Mouse (Mus musculus) gastrocnemius, adult 2 months (tissue): Measurements from ENCODE around the gene Btbd2. TPM values are rescaled to one million over a fixed set of nuclear protein-coding genes. Genes with fewer than 3 reads are reported as not detected.
"Not testable (repeated sequence)": the region's sequence is repeated elsewhere in the genome, so short reads cannot be mapped to it uniquely, and the experiment has no call there.

ENCODE experiments used
- DNase-seq: peaks from one replicate; pipeline ENCODE4 v3.0.0; 2022
- H3K27ac ChIP-seq: fragments of 200-600 bp; 2 replicates; pipeline ENCODE4 v1.8.1; 2022; ENCODE audit warnings: mild to moderate bottlenecking
- H3K4me3 ChIP-seq: fragments of 200-600 bp; 2 replicates; pipeline ENCODE4 v1.8.1; 2022; ENCODE audit warnings: mild to moderate bottlenecking, moderate library complexity
- CTCF ChIP-seq: fragments of 200-600 bp; IDR thresholded peaks from 2 replicates; pipeline ENCODE4 v1.8.1; 2022; ENCODE audit warnings: antibody characterized with exemption, mild to moderate bottlenecking, moderate library complexity
- intact Hi-C: fragments of 180-260 bp; cut with DNase I; formaldehyde crosslinking; loops from one replicate; pipeline ENCODE4 v1.15.1; 2025
- total RNA-seq, 2 experiments: library from RNA; stranded (reverse); gene quantifications; 2 replicates each; pipeline ENCODE4 v1.2.3; 2021

Btbd2 gene
- total RNA-seq, 2 experiments from 2014 or later: 34.7 to 40.0 TPM

- no peak for TF ChIP-seq CTCF
- intact Hi-C loops: no loop called here
- peak overlapping the region; percentile 98 for H3K4me3 ChIP-seq
- H3K27ac ChIP-seq: peak overlapping the region; percentile 99
- DNase-seq: peak; percentile 98
These were observed 7.5 kb upstream of the Btbd2 start for GRCm38 (mm10) chr10:80664197-80665015.

DNA sequence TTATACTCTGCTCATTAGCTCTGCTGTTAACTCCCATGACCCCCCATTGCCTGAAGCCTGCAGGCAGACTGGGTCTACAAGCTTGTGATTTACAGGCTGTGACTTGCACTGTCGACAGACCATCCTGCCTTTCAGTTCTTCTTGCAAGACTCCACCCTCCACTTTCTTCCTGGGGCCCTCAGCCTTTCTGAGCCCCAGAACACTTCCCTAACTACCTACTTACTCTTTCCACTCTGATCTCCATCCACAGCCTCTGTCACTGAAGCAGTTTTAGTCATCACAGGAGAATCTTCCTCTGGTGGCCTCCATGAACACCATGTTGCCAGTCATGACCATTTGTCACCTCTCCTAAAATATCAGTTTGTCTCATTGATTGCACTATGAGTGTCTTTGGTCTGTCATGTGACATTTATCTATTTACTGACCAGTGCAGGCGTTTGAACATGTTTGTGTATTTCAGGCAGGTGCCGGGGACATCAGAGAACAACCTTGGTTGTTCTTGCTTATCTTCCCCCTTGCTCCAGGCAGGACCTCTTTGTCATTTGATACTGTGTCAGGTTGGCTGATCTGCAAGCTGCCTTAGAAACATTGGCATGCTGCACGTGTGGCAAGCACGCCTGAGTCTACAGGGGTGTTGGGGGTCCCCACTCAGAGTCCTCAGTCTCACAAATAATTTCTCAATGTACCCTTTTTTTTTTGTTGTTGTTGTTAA is 6.8 kb upstream of the Btbd2 start:
- no peak for TF ChIP-seq CTCF
- DNase-seq: peak; percentile 53
- peak overlapping the region; percentile 7; the same call in 1 of the 2 replicates for H3K4me3 ChIP-seq
- intact Hi-C loops: no loop called here
- H3K27ac ChIP-seq: peak overlapping the region; percentile 99

GRCm38 (mm10) chr10:80661149-80661548 is 4.3 kb upstream of the Btbd2 start:
- intact Hi-C loops: no loop called here
- no peak overlapping the region for H3K4me3 ChIP-seq
- peak; percentile 66 for DNase-seq
- peak overlapping the region; percentile 50 for H3K27ac ChIP-seq
- TF ChIP-seq CTCF: peak; percentile 72

DNA sequence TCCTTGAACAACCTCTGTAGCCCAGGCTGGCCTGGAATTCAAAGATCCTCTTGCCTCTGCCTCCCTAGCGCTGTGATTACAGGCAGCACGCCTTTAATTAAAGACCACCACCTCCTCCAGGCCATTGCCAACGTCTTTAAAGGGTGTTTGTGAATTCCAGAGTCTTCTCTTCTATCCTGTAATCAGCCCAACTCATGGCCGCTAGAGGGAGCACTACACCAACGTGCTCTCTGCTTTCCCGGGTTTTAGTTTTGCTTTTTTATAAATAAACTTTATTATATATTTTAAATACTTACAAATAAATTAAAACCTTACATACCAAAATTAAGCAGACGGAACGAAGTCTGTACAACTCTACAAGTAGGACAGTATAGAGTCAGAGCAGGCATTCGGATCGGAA is 2.3 kb upstream of the Btbd2 start:
- DNase-seq: peak; percentile 79
- Histone ChIP-seq H3K27ac (peak overlapping the region; percentile 83), H3K4me3 (peak overlapping the region; percentile 68)
- TF ChIP-seq CTCF: peak; percentile 96
- intact Hi-C loops: loop anchor here (1.0 kb wide), 1 partner anchor 25 kb away; no protein-coding TSS in a partner anchor

- DNase-seq: no peak
- no peak for TF ChIP-seq CTCF
- Histone ChIP-seq H3K27ac (peak overlapping the region; percentile 83), H3K4me3 (peak overlapping the region; percentile 68)
- intact Hi-C loops: loop anchor here (1.0 kb wide), 1 partner anchor 25 kb away; no protein-coding TSS in a partner anchor
These were observed 2.0 kb upstream of the Btbd2 start for GRCm38 (mm10) chr10:80658841-80659202.

DNA sequence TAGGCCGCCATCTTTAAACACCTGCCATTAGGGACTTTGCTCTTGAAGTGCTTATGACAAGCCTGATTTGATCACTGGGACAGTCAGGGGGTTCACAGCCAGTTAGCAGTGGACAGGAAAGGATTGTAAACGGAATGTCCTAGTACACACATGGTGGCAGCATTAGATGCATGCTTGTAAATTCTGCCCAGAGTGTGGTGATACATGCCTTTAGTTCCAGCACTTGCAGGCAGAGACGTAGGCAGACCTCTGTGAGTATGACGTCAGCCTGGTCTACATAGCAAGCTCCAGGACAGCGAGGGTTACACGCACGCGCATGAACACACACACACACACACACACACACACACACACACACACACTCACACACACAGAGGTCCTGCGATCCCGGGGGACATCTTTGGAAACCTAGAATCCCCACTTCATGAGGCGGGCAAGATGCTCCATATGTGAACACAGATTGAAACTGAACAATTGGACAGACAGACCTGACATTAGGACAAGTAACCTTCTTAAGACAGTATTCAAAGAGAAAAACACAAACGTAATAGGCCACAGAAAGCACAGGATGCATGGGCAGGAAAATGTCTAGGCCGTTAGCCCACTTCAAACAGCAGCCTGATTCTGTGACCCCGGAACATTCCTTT is 1.4 kb upstream of the Btbd2 start:
- H3K4me3 ChIP-seq: no peak overlapping the region
- intact Hi-C loops: no loop called here
- DNase-seq: no peak
- H3K27ac ChIP-seq: peak overlapping the region; percentile 83
- no peak for TF ChIP-seq CTCF

- Histone ChIP-seq H3K27ac (peak overlapping the region; percentile 91), H3K4me3 (peak overlapping the region; percentile 93)
- DNase-seq: peak; percentile 98
- intact Hi-C loops: no loop called here
- no peak for TF ChIP-seq CTCF
These were observed 575 bp downstream of the Btbd2 start for GRCm38 (mm10) chr10:80656130-80656862.

- peak overlapping the region; percentile 93 for H3K4me3 ChIP-seq
- intact Hi-C loops: loop anchor here (2.0 kb wide), 1 partner anchor 27 kb away; no protein-coding TSS in a partner anchor
- H3K27ac ChIP-seq: peak overlapping the region; percentile 91
- no peak for TF ChIP-seq CTCF
- no peak for DNase-seq
These were observed 1.3 kb downstream of the Btbd2 start for GRCm38 (mm10) chr10:80655406-80656129.

DNA sequence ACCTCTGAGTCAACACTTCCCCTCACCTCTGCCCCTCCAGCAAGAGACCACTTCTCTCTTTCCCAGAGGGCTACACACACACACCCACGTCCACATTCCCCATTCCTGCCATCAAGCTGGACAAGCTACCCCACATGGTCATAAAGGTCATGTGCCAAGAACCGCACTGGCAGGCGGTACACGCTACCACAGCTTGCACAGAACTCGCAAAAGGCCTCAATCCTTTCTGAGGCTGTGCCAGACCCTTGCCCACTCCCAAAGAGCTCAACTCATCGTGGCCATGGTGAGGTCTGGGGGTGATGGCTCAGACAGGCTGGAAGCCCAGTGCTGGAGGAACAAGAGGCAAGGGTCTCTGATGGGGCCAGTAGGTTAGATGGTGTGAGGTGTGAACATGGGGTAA is 2.0 kb downstream of the Btbd2 start:
- peak overlapping the region; percentile 29 for H3K4me3 ChIP-seq

DNA sequence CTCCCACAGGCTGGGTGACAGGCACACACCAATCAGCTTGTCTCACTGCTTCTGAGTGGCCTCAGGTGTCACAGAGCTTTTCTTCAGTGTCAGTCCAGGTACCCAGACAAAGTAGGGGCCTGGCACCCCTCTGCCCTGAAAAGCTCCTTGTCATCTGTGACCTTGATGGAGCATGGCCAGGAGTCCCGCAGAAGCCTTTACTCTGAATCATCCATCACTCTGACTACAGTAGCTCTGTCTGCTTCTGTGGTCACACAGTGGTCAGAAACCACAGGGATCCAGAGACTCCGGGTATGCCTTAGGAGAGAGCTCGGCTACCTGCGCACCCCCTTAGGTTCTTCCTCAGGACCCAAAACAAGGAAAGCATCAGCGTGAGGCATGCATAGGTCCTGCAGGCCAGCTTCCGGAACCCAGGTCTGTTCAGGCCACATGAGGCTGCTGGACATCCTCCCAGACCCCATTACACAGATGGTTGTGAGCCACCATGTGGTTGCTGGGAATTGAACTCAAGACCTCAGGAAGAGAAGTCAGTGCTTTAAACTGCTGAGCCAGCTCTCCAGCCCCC is 3.6 kb downstream of the Btbd2 start:
- Histone ChIP-seq H3K4me3 (no peak overlapping the region), H3K27ac (peak overlapping the region; percentile 64)
- intact Hi-C loops: no loop called here
- TF ChIP-seq CTCF: no peak
- no peak for DNase-seq

More for the DNA sequence above, 2.0 kb downstream of the Btbd2 start:
- DNase-seq: no peak
- intact Hi-C loops: loop anchor here (2.0 kb wide), 1 partner anchor 26 kb away; no protein-coding TSS in a partner anchor
- peak overlapping the region; percentile 20; the same call in 1 of the 2 replicates for H3K27ac ChIP-seq
- TF ChIP-seq CTCF: no peak

- intact Hi-C loops: no loop called here
- no peak overlapping the region for H3K4me3 ChIP-seq
- no peak for DNase-seq
- no peak overlapping the region for H3K27ac ChIP-seq
- no peak for TF ChIP-seq CTCF
These were observed 6.5 kb downstream of the Btbd2 start for GRCm38 (mm10) chr10:80650392-80650791.

GRCm38 (mm10) chr10:80649910-80650309 is 7.0 kb downstream of the Btbd2 start:
- H3K27ac ChIP-seq, DNase-seq, intact Hi-C loops, H3K4me3 ChIP-seq: not testable (repeated sequence)
